Mouse (Mus musculus) heart, postnatal 36 days (tissue): ENCODE data around the gene Oxct1. TPM values are rescaled to one million over a fixed set of nuclear protein-coding genes. Genes with fewer than 3 reads are reported as not detected.
A peak's percentile ranks its signal among the peaks of the same experiment; 100 is the strongest.

Source experiments
- DNase-seq, 2 experiments: peaks; one replicate each; pipeline ENCODE4 v3.0.0; 2021 to 2022
- intact Hi-C: fragments of 180-260 bp; cut with DNase I; formaldehyde crosslinking; loops from one replicate; pipeline ENCODE4 v1.15.1; 2025
- total RNA-seq, 2 experiments: library from RNA; stranded (reverse); gene quantifications; 2 replicates each; pipeline ENCODE4 v1.2.3; 2021

The Oxct1 gene
- total RNA-seq, 2 experiments from 2014 or later = 1,296 to 1,437 TPM

DNA sequence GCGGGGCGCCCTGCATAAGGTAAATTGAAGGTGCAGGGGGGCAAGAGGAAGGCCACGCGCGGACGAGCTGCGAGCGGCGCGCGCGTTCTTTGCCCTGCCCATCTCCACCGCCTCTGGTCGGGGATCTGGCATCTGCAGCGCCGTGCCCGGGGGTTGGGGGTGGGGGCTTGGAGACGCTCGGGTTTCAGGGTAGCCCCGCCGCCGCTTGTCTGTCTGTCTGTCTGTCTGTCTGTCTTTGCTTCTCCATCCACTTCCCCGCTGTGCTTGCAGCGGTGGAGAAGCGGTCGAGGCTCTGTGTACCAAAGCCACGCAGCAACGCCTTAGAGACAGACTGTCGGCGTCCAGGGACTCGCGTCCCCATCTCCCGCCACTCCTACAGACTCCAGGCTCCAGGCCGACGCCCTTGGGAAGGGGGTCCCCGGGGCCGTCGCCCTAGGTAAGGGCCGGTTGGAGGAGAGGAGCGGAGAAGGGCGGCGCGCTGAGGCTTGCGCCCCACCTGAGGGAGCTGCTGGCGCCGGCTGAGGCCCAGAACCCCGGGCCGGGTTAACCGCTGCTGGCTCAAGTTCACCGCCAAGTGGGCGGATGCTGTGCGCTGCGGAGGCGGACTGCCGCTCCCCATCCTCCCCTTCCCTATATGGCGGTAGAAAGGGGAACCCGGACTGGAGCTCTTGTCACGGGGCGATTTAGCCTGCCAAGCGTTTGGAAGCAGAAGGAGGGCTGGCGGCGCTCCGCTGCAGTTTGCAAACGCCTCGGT lies 825 bp downstream of the Oxct1 start:
- peak; percentile 84 to 90 for DNase-seq
- intact Hi-C loops = loop anchor here (1.0 to 10.0 kb wide), 4 partner anchors 32 to 592 kb away; partner anchors contain the start of genes AW549877 and Fbxo4

DNA sequence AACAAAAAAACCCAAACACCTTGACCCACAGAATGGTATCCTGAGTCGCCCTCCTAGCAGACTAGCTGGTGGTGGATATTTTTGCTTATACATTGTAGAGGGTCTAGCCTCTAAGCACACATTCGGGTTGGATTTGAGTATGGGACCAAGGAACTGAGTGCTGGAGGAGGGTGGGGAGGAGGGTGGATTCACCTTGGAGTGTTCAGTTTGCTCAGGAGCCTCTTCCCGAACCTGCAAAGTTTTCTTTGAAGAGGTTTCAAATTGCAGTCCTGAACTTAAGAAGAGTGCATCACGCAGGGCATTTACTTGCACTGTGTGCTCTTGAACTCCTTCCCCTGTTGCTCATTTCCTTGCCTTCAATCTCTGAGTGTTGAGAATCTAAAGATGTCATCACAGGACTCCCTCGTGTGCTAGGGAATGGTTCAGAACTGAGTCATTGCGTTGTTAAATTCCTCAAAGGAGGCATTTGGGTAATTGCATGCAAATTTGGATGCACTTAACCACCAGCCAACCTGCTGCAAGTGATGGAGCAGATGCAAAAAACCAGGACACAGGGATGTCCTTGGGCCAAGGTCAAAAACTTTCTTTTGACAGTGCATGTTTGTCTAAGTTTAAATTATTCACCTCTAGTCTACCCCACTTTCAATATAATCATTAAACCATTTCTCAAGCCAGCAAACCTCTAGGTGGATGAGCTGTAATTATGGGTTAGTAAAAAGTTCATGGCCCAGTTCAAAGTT lies 1.7 kb downstream of the Oxct1 start:
- DNase-seq = no peak
- intact Hi-C loops = loop anchor here (1.0 to 10.0 kb wide), 3 partner anchors 49 to 593 kb away; partner anchors contain the start of gene Fbxo4

DNA sequence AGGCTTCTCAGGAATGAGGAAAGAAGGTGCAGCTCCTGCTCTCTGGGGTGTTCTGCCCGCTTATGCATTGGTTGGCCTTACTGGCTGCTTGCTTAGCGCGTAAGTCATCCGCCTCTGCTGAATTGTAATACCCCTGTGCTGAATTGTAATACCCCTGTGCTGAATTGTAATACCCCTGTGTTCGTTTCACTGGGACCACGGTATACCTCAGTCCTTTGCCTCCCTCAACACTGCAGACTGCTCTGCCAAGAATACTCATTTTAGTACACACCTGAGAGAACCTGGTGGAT lies 2.2 kb downstream of the Oxct1 start:
- no peak for DNase-seq
- intact Hi-C loops = loop anchor here (5.0 to 10.0 kb wide), 2 partner anchors 66 to 594 kb away; no protein-coding TSS in a partner anchor

DNA sequence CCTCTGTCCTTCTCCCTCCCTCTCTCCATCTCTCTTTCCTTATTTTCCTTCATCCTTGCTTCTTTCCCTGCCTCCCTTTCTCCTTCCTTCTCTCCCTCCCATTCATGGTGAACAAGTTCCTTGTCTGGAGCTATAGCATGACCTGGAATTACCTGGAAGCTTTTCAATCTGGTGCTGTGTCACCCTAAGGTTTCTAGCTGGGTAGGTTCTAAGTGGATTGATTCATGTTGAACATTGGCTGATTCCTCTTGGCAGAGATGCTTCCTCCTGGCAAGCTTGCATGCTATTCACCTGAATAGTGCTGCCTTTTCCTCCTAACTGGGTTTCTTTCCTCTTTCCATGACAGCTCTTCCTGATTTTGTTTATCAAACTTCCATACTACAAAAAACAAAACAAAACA lies 2.8 kb downstream of the Oxct1 start:
- no peak for DNase-seq
- intact Hi-C loops = loop anchor here (5.0 to 10.0 kb wide), 2 partner anchors 67 to 594 kb away; no protein-coding TSS in a partner anchor

DNA sequence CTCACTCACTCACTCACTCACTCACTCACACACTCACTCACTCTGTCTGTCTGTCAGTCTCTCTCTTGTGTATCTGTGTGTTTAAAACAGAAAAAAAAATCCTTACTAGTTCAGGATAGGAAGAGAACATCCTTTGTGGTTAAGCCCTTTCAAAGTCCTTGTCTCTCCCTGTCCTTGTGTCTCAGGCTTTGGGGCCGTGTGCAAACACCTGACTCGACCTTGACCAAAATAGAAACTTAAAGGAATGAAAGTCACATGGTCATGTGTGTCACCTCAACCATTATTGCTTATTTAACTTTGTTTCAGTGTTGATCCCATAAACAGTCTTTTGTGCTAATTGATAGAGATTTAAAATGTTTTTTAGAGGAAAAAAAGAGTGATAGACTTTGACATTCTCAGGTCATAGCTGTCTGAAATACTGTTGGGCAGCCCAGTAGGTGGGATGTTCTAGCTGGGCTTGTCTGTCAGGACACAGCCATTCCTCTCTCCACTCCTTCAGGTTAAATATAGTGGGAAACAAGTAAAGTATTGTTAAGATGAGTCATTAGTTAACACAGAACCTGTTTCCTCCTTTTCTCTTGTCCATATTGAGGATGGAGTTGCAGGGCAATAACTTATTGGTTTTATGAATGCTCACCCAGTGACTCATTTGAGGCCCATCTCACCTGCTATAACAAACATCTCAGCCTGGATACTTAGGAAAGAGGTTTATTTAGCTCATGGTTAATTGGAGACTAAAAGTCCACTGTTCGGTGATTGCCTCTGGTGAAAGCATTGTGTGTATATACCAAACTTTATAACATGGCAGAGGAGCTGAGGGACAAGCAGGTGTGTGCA lies 7.2 kb downstream of the Oxct1 start:
- intact Hi-C loops = no loop called here
- no peak for DNase-seq

DNA sequence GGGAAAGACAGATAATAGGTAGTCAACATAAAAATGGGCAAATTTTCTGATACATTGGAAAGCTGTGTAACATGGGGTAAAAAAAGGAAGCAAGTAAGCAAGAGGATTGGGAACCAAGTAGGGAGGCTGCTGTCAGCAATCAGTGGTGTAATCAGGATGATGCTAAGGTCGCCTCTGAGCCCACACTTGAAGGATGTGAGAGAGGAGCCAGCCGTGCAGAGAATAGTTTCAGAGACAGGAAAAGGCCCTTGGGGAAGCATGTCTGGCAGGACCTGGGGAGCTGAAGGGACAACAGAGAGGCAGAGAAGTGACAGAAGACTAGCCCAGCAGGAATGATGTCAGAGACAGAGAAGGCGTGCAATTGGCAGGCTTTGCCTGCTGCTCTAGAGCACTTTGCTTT lies 16.2 kb downstream of the Oxct1 start:
- intact Hi-C loops = loop anchor here (5.0 kb wide), 2 partner anchors 45 to 745 kb away; partner anchors contain the start of gene AW549877
- no peak for DNase-seq

DNA sequence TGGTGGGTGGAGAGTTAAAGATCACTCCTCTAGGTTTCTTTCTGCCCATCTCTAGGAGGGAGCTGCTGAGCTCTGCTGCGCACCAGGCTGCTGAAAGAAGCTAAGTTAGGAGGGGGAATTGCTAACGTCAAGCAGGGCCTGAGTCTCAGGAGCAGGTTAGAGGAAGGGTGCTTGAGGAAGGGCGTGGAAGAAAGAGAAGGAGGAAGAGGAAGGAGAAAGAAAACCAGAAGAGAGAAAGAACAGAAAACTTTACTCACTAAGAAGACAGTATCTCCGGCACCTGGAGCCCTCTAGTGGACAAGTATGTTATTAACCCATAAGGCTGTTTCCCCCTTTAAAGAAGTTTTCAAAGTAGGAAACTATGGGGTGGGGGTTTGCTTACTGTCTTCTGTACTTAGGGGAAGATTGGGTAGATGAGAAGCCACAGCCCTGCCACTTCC lies 16.9 kb downstream of the Oxct1 start:
- intact Hi-C loops = loop anchor here (1.0 to 5.0 kb wide), 3 partner anchors 46 to 746 kb away; partner anchors contain the start of gene AW549877

DNA sequence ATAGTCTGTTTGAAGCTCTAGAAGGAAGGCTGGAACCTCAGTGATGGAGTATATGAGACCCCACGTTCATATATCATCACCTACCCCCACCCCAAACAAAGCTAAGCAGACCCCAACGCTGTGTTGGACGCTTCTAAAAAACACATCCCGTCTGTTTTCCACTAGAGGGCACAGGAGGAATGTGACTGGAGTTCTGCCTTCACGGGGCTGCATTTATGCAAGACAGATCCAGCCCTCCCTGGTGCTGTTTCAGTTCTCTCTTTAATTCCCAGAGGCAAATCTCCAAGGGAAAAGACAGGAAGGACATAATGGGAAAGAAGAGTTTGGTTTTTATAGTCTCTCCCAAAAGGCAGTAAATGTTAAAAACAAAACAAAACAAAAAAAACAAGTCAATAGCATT lies 30.4 kb downstream of the Oxct1 start:
- peak in 1 of 2 experiments; percentile 30 for DNase-seq
- intact Hi-C loops = loop anchor here (10.0 kb wide), 1 partner anchor 1048 kb away; the partner anchor contains the start of gene Card6

More for the DNA sequence above, 16.9 kb downstream of the Oxct1 start:
- DNase-seq = no peak

DNA sequence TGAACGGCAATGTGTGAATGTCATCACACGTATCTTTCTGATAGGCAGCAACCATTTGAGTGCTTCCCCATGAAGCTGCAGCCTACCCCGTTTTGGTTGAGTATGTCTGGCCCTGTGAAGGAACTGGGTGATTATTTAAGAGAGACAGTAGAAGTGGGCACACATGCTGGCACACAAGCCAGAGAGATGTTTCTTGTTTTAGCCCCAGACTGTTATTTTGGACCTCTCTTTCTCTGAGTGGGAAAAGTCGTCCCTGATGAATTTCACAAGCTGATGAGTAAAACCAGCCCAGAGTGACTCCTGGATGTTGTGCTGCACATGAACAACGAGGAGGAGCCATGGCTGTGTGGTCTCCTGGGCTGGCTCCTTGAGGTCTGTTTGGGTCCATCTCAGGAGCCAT lies 37.4 kb downstream of the Oxct1 start:
- intact Hi-C loops = no loop called here
- DNase-seq = no peak

DNA sequence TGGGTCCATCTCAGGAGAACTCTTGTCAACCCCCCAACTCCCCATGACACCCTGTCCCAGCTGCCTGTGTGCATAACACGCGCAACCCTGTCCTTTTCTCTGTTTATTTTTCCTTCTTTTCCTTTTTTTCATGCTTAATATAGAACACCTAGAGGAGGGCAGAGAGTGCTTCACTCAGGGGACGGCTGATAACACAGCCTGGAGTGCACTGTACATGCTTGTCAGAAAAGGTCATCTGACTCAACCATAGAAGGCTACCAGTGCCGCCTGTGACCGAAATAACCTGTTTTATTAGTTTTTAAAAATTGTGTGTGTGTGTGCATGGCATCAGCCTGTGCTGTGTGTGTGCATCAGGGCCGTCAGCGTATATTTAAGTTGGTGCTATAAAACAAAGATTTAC lies 37.8 kb downstream of the Oxct1 start:
- intact Hi-C loops = no loop called here
- DNase-seq = no peak

DNA sequence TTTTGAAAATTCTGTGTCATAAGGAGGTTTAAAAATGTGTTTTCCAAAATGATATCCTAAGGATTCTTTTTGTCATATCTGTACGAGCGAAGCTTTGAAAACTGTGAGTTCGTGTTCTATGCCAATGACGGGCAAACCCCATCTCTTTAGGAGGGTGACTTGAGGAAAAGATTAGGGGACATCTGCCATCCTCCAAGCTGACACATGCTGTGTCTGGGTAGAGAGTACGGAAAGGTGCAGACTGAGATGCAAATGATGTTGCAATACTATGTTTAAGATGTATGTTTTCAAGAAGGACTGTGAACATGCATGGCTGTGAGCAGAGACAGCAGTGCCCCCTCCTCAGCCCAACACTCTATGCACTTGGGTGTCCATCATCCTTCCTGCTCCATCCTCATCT lies 38.5 kb downstream of the Oxct1 start:
- intact Hi-C loops = no loop called here
- no peak for DNase-seq

DNA sequence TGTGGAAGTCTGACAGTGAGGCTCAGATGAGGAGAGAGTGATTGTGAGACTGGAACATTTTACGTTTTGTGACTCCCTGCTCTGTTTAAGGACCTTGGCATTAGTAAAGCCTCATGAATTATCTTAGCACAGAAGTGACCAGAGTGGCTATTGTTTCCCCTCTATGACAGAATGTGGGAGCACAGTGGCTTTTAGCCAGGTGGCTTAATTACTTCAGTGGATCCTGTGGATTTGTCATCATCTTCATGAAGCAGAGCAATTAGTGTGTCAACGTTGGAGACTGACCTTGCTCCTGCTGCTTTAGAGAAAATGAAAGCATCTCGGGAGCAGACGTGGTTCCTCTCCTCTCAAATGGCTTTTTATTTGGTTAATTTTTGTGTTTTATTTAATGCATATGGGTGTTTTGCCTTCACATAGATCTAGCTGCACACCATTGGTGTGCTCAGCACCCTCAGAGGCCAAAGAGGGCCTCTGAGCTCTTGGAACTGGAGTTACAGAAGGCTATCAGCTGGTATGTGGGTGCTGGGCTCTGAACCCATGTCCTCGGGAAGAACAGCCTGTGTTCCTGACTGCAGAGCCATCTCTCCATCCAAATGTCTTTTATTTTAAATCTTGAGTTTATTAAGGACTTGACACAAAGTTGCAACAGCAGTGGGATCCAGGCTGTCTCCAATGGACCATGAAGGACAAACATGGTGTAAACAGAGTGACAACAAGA lies 41.2 kb downstream of the Oxct1 start:
- no peak for DNase-seq
- intact Hi-C loops = no loop called here

DNA sequence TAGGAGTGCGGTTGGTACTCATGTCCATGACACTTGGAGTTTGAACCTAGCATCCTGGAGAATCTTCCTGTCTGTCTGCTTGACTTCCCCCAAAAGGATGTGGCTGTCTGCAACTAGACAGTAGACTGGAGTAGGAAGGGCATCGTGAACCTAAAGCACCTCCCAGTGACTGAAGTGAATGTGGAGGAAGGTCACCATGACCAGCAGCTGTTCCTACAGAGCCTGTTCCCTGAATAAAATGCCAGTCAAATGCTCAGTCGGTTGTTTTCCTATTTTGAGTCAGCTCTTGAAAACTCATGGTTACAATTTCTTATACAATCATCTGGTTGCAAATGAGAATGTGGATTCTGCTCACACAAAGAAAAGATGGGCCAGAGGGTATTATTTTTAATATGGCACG lies 51.8 kb downstream of the Oxct1 start:
- intact Hi-C loops = no loop called here

DNA sequence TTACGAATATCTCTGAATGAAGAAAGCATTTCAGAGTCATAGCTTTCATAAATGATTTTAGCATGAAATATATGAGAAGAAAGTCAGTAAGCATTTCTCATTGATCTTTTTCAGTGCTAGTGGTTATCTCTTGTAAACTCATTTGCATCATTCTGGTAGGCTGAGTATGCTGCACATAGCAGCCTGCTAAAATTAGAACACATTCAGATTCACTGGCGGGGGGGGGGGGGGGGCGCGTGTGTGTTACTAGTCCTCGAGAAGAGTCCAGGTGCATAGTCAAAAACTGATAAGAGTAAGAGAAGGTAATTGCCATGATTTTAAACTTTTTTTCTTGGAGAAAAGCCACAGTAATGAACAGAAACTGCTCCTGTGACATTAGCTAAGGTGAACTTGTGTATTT lies 52.6 kb downstream of the Oxct1 start:
- no peak for DNase-seq
- intact Hi-C loops = no loop called here

More for the DNA sequence above, 51.8 kb downstream of the Oxct1 start:
- DNase-seq = no peak

DNA sequence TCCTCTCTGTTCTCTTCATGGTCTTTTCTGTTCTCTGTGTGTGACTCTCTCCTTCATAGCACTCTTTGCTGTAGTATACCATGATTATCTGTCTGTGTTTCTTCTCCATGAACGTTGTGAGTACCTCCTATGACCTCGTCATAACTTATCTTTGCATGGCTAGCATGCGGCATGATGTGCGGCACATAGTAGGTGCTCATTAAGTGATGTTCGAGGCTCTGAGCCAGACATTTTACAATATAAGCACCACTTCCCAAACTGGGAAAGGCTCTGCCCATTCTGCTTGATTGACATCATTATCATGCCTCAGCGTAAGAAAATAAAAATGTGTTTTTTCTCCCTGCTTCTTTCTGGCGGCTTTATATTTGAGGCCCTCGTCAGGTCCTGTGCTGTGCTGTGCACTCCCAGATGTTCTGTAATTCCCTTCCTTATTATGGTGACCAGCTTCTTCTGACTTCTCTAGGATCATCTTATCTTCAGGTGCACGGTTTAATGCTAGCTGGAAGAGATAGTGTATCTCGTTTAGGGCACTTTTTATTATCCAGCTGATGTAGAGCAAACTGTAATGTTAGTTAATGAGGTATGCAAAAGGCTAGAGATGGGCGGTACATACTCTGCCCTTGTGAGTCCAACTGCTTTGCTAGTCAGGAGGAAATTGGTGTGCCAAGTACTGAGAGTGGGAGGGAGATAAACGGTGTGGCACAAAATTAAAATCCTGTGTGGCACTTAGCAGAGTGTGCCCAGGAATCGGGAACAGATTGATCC lies 53.4 kb downstream of the Oxct1 start:
- intact Hi-C loops = no loop called here
- DNase-seq = no peak

DNA sequence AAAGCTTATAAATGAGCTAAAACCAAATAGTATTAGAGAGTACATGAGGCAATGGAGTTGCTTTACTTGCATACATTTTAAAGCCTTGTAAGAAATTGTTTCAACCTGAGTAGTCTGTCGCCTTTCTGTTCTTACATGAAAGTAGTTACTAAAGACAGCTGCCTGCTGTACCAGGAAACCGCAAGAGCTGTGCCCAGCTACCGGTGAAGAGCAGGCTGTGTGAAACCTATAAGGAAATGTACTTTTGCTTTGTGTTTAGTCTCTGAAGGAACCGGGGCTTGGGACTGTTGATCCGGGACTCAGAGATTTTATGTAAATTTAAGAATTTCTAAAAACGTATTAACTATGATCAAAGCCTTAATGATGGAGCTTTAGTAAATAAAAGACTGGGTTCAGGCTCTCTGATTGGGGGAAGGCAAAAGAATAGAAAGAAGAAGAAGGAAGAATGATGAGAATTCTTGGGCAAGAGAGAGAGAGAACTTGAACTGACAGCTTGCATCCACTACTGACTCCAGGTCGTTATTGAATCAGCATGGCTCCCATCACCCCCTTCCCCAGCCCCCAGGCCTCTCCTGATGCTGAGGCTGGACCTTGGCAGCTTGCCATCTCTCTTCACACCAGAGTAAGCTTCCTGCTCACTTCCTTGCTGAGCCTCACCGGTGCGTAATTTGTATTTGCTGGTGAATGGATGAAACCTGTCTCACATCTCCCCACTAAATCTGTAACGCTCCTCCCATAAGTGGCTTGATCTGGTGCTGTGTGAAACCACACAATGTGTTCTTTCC lies 59.6 kb downstream of the Oxct1 start:
- intact Hi-C loops = no loop called here
- no peak for DNase-seq

DNA sequence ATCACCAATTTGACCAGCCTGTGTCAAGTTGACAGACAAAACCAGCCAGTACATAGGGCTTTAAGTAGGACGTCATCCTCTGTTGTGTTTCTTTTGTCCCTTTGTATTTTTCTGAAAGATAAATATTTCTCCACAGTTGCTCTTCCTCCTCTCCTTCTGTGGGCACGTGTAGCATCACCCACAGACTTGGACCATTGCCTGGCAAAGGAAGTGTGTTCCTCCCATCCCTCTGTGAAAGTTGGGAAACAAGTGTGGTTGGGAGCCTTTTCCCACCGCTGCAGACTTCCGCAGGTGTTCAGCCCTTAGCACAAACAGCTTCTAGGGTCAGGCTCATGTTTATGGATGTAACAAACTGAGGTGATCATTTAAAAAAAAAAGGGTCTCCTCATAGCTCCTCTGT lies 61.3 kb downstream of the Oxct1 start:
- DNase-seq = no peak
- intact Hi-C loops = no loop called here

DNA sequence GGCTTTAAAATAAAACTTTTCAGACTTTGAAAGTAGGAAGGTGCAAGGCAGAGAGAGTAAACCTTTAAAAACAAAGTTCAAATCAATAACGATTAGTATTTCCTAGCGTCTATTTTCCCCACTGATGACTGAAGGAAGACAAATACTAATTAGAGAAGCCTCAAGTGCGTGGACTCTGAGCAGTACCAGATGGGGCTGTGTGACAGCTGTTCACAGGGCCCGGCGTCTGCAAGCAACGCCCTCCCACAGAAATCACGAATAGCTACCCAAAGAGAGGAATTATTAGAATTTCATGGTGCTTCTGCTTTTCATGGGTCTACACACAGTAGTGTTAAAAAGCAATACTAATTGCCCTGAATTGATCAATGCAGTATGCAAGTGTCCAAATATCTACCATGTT lies 61.7 kb downstream of the Oxct1 start:
- intact Hi-C loops = no loop called here

DNA sequence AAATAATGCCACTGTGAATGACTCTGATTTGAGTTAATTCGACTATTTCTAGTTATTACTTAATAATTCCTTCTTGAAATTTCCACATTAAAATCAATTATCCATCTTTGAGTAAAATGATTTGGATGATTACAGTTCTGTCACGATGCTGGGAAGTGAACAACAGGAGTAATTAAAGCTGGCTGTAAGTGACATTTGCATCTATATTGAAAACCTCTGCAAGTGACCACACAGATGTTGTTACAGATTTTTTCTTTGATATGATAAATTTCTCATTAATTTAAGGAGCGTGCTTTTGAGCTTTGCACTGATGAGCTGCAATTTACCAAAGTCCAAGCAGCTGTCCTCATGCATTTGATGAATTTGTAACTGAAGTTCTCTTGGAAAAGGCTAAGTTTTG lies 64.4 kb downstream of the Oxct1 start:
- intact Hi-C loops = no loop called here
- DNase-seq = no peak

More for the DNA sequence above, 61.7 kb downstream of the Oxct1 start:
- DNase-seq = no peak
